Mouse (Mus musculus): ENCODE measurements around the gene Kmt2a.

- no peak for TF ChIP-seq GATA1 (IDR thresholded peaks at IDR 0.05; ENCODE audit: low read length)
- no peak for TF ChIP-seq TAL1 (IDR thresholded peaks at IDR 0.05; ENCODE audit: low read length)
These were observed 35.1 kb upstream of the Kmt2a start for GRCm38 (mm10) chr9:44916196-44916595.
